Mouse (Mus musculus) layer of hippocampus, adult 9-11 months (tissue): Measurements from ENCODE around the gene Zscan26.
"Not testable (repeated sequence)": the region's sequence is repeated elsewhere in the genome, so short reads cannot be mapped to it uniquely, and the experiment has no call there.

Experiments
- DNase-seq: peaks from one replicate; pipeline ENCODE4 v3.0.0; 2022

The Zscan26 gene

DNA sequence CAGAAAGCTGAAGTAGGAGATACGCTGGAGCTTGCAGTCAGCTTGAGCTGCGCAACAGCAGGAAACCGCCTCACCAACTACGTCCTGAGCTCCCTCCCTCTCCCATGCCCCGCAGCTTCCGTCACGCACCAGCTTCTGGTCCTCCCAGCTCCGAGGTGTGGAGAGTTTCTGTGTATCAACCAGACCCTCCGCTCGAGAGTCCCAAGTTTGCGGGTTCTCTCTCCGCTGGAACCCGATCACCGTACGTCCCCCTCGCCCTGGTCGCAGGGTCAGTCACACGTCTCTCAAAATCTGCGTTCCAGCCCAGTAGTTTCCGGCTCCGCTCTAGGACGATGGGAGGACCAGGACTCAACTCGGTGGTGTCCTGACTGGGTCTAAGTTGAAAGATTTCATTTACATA is at the start of gene Zscan26:
Gene Zscan26 (minus strand): TSS at position 282 of the 400 bp plus-strand sequence.
- peak; percentile 82 for DNase-seq

DNA sequence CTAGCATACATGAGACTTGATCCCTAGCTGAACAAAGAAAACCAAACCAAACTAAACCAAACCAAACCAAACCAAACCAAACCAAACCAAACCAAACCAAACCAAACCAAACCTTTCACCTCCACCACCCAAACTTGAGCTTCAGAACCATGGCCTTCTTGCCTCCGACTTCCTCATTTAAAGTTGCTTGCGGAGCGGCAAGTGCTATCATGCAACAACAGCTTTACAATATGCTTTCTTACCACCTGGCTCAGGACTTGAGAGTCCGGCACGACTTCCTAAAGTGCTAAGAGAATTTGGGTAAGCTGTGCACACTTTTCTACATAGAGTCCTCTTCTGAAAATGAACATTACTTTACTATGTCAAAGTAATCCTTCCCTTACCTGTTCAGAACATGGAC is 48.8 kb upstream of the Zscan26 start:
- DNase-seq: no peak

DNA sequence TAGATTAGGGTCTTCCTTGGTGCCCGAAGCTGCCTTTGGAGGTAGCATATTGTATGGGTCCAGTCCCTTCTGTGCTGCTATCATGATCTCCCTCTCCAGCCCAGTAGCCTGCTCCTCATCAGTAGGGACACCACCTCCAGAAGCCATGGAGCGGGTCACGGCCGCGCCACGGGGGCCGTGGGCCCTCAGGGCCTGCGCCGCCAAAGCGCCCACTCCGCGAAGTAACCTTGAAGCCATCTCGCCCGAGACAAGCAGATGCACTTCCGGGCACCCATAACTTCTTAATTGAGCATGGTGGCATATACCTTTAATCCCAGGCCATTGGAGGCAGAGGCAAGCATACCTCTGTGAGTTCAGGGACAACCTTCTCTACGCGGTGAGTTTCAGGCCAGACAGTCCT is 47.7 kb upstream of the Zscan26 start, which contains the start of gene Gm11273:
Gene Gm11273 (minus strand): TSS at position 237 of the 400 bp plus-strand sequence.
- not testable (repeated sequence) for DNase-seq

DNA sequence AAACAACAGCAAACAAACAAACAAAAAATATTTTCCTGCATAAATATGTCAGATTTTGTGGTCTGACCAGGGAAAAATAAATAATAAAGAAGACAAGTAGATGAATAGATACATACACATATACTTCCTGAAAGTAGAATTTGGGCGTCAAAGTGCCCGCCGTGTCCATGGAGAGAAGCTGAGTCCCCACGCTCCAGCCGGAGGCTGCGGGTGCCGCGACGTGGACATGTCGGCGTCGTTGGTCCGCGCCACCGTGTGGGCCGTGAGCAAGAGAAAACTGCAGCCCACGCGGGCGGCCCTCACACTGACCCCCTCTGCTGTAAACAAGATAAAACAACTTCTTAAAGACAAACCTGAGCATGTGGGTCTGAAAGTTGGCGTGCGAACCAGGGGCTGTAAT is 41.5 kb upstream of the Zscan26 start, which contains the start of gene AK157302:
Gene AK157302 (plus strand): TSS at position 144 of the 400 bp plus-strand sequence.
- peak; percentile 5 for DNase-seq

DNA sequence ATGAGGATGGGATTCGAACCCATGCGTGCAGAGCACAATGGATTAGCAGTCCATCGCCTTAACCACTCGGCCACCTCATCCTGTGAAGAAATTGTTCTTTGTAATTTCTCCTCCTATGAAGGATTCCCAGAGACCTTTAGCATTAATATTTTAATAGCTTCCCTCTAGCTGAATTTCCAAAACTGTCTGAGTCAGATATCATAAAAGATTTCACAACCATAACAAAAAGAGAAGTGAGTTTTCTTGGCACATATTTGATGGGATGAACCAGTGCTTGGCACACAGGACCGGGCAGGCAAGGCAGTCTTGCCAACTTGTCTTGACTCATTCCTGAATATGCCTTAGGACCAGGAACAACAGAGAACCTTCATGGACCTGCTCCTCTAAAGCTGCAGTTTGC is 39.3 kb upstream of the Zscan26 start:
- DNase-seq: no peak

DNA sequence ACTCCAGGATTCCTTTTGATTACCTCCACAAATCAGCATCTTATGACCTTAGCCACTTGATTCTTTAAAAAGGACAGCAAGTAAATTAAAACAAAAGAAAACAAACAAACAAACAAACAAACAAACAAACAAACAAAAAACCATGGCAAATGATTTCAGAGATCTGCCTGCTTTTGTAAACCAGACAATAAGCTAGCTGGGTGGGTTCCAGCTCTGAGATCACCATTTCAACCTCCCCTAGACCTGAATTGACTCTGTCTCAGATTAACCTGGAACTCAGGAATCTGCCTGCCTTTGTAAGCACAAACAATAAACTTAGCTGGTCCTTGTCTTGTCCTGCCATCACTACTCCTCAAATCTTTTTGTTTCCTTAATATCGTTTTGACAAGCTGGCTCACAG is 33.4 kb upstream of the Zscan26 start:
- DNase-seq: no peak

DNA sequence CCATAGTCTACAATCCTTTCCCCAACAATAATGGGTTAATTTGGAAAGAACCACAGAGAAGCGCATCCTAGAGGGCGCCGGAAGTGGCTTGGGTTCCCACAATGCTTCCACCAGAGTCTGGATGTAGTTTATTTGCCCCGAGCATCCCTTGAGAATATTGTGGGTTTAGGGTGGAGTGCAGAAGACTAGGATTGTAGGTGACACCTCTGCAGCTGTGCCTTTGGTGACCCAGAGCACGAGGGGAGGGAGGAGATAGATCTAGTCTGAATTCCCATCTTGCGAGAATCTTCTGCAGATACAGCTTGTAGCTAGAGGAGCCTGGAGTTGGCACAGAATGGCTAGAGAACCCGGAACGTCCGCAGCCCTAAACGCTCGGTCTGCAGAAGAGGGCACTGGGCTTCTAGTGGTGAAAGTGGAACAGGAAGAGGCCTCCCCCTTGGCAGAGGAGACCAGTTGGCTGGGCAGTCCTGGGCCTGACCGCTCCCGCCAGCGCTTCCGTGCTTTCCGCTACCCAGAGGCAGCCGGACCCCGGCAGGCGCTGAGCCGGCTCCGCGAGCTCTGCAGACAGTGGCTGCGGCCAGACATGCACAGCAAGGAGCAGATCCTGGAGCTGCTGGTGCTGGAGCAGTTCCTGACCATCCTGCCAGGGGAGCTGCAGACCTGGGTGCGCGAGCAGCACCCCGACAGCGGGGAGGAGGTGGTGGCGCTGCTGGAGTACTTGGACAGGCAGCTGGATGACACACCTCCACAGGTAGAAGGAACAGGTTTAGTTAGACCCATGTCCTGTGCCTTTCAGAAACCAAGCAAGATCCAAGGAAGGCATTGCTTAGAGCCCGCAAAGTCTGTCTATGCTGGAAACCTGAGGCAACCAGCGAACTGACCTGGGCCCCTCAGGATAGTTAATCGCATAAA is 25.5 kb upstream of the Zscan26 start, which contains the start of the genes Zkscan4 and Gm10065:
Gene Zkscan4 (plus strand): TSS at position 149 of the 912 bp plus-strand sequence.
Gene Gm10065 (minus strand): TSS at position 683 of the 912 bp plus-strand sequence.
- peak; percentile 67 for DNase-seq

DNA sequence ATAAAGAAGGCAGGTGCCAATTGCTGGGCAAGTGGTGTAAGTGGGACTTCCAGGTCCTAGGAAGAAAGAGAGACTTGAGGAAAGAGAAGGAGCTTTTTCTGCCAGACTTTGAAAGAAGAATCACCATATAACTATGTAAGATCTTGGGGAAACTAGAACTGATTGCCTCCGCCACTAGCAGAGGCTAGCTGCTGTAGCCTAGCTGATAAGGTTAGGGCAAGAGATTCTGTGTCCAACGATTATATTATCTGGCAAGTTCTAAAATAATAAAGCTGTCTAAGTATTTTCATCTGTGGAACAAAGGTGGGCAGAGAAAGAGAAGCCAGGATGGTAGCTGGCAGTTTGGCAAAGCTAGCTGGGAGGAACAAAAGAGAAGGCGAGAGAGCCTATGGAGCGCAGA is 18.9 kb upstream of the Zscan26 start:
- DNase-seq: no peak

DNA sequence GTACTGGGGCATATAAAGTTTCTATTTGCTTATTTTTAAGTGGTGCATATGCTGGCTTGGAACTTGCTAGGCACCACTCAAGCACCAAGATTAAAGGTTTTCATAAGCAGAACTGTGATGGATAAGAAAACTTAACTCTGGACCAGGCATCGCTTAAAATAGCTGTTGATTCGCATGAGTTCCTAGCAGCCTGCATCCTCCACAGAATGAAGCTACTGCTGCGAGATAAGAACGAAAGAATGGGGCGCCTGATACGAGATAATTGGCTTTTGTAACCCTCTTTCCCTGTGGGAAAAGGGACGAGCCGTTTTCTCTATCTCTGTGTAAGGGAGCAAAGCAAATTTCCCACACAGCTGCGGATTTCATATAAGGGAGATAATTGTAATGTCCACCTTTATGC is 15.6 kb upstream of the Zscan26 start:
- no peak for DNase-seq

DNA sequence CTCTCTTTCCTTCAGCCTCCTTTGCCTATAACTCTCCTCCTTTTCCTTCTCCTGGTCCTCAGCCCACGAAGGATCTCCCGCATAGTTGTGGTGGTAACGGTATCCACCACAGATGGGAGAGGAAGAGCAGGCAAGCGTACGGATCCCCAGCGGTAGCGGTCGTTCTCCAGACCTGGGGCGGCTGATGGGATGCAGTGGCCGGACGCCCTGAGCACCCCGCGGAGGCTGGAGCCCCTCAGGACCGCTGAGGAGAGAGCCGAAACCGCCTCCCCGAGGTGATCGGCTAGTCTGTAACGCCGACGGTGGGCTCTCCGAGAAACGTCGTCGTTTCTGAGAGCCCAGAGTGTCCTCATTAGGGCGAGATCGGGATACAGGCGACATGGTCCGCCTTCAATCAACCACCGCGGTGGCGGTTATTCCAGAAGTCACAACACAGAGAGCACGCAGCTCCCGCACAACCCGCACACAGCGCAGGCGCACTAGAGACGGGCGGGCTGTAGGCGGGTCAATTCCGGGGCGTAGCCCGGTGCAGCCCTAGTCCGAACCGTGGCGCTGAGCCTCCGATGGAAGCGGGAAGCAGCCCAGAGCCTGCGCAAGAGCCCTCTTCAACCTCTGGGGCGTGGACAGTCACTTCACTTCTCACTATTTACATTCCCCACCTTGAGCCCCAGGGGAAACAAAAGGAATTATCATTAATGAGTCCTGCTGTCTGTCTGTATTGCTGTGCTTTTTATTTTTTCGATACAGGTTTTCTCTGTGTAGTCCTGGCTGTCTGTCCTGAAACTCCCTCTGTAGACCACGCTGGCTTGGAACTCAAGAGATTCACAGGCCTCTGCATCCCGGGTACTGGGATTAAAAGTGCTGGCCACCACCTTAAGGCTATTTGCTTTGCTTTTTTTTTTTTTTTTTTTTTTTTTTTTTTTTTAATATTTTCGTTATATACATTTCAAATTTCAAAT is 14.8 kb upstream of the Zscan26 start, which contains the start of gene Nkapl:
Gene Nkapl (minus strand): TSS at position 449 of the 959 bp plus-strand sequence.
- peak; percentile 79 for DNase-seq

DNA sequence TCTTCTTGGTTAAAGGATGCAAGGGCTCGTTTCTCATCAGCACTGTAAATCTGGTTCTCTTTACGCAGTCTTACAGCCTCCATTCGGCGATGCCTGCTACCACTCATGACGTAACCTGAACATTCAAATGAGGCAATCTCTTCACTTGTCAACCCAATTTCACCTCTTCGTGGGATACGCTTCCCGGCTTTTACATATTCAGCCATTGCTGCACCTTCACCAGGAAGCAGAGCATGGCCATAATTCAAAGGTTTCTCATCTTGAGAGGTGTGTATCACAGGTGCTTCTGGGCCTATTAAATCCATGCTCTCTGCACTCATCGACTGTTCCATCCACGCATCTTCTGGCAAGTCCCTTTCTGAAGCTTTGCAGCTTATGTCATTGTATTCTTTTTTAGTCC is 13.8 kb upstream of the Zscan26 start:
- DNase-seq: no peak

DNA sequence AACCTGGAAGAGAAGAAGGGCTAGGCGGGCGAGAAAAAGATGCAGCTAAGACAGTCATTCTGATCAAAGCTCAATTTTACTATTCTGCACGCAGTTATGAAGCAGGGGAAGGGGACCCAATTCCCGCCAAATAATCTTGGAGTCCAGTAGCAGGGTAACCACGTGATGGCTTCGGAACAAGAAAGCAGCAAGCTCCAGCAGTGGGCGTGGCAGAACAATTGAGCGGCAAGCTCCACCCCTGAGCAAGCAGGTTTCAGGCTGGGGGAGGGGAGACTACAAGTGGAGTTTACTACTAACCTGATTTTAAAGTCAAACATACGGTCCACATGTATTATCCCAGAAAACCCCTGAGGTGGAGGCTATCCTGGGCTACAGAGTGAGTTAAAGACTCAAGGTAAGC is 9.0 kb upstream of the Zscan26 start:
- not testable (repeated sequence) for DNase-seq

DNA sequence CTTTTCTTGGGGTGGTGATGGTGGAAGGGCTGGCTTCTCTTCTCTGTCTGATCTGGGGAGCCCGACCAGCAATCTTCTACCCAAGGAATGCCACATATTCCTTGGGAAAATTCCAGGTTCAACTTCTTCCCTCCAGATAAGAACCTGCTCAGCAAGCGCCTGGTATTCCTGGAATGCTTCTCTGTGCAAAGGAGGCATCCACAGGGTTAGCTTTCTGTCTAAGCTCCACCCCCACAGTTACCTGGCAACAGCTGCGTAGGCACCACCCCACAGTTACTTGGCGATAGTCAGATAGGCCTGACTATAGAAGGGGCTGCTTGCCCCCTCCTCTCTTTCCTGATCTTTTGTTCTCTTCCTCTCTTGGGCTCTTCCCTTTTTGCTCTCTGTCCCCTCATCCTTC is 2.8 kb upstream of the Zscan26 start:
- no peak for DNase-seq

DNA sequence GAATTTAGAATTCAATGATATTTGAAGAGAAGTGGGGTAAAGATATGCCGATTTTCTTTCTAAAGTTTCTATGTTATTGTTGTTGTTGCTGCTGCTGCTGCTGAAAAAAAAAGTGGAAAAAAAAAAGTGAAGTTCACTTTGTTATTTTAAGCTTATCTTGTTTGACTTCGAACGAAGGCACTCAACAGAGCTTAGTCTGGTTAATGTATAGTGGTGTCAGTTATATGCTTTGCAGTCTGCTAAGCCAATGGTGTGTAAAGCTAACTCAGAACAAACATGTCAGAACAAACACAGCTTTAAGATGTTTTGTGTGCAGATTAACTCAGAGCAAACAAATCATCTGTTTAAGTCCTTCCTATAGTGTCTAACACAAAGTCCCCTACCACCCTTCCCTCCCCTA is 603 bp upstream of the Zscan26 start:
- DNase-seq: no peak

DNA sequence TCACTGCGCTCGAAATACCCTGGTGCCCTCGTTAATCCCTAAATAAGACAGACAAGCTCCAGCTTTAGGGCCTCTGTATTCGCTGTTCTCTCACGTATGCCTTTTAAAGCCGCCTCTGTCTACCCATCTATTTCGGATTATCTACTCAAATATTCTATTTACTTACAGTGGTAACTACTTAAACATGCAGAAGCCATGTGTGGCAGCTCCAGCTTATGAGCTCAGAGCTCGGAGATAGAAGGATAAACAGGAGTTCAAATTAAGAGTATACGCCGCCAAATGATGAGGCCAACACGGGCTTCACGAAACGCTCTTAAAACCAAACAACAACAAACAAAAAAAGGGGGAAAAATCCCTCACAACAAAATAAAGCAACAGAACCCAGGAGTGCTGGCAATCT is 488 bp downstream of the Zscan26 start:
- DNase-seq: no peak

DNA sequence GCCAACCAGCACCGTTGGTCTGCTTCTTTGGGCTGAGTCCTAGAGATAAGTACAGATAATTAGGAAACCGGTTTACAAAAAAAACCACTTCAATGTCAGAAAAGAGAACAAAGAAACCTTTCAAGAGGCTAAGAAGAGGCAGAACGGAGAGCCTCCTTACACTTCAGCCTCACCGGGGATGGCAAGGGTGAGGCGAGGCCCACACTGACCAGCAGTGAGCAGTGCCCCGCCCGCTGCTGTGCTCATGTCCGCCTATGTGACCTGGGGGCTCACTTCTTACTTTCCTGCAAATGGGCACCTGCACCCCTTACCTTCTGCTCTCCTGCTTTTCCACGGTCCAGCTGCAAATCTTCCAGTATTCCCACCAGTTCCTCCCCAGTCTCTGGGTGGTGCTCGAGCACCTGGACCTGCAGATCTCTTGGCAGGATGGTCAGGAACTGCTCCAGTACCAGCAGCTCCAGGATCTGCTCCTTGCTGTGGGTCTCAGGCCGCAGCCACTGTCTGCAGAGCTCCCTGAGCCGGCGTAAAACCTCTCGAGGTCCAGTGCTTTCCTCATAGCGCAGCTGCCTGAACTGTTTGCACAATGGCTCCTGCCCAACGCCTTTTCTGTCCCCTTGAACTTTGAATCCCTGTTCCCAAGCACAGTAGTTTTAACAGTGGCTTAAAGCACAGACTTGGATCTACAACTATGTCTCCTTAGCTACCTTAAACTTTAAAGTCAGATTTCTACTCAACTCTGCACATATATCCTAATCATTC is 5.5 kb downstream of the Zscan26 start:
- DNase-seq: no peak

DNA sequence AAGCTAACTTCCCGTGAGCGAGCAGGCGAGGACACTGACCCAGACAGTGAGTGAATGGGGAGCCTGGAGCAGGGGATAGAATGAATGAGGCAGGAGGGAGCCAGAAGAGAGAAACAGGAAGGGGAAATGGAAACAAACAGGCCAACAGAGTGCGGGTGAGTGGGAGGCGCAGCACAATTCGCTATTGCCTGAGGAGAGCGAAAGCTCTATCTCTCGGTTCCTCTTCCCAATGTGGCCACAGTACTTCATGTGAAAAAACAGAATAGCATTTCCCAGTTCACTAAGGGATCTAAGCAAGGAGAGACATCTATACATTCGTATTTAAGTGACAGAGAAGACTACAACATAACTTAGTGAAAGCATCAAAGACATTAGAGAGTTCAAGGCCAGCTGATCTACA is 6.7 kb downstream of the Zscan26 start:
- DNase-seq: no peak

DNA sequence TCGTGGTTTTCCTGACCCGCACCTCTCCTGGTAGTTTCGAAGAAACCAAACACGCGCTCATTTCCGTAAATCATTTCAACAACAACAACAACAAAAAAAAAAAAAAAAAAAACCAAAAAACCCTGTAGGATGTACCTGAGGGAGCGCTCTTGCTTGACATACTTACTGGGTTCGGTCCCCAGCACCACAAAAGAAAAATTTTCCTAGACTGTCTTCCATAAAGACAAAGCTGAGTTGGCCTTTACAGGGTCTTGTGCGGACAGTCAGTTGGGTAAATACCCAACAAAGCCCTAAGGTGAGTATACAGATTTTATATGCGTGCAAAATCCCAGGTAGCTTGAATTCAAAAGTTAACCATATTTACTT is 12.3 kb downstream of the Zscan26 start:
- DNase-seq: no peak

DNA sequence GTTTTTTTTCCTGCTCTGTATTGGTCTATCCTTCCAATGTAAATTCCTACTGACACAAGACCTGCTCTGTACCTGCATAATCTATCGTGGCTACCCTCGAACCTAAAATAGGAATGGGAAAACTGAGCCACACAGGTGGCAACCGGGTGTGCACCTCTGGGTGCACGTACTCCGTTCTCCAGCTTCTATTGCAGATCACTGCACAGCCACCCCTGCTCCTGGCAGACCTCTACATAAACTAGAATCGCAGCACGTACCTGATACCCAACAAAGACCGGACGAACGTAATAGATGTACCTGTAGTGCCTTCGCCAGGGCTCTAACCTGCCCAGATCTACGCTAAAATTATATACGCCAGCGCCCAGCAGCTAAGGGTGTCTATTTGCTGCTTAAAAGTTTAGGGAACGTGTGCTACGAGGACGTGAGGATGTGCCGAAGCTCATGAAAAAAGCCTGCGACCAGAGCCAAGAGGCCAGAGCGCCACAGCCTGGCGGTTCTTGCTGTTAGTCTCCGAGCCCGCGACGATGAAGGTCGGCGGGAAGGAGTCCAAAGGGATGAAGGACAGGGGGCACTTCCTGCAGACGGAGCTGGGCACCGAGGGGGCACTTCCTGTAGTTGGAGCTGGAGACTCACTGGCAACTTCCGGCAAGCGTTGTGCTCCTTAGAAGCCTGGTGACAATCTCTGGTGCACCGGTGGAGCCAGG is 12.9 kb downstream of the Zscan26 start, which contains the start of gene Pgbd1:
Gene Pgbd1 (minus strand): TSS at position 556 of the 704 bp plus-strand sequence.
- DNase-seq: peak; percentile 75

DNA sequence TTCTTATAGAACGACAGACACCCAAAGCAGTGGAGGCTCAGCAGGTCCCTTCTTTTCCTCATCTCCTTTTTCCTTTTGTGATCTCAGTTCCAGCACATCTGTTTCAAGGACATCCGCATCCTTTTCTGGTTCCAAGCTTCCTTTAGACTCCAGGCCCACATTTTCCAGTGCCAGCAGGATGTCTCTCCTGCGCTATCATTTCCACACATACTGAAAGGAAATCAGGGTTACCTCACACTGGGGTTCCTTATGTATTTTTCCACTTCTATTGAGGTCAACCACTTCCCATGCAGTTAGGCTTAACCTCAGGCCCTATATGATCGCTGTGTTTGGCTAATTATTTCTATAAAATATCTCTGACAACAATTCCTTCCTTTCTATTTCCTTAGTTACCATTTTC is 18.1 kb downstream of the Zscan26 start:
- no peak for DNase-seq

DNA sequence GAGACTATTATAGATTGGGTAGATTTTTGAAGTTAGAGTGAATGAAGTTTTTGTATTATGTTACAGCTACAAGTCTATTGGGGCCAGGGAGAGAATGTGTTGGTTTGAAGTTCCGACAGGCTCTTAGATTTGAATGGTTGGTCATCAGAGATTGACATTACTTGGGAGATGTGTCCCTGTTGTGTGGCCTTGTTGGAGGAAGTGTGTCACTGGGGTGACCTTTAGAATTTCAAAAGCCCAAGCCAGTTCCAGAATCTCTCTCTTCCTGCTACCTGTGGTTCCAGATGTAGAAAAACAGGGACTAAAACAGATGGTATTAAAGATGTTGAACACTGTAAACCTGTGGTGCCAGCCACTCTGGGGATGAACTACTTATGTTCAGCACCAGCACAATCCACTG is 25.9 kb downstream of the Zscan26 start:
- no peak for DNase-seq

DNA sequence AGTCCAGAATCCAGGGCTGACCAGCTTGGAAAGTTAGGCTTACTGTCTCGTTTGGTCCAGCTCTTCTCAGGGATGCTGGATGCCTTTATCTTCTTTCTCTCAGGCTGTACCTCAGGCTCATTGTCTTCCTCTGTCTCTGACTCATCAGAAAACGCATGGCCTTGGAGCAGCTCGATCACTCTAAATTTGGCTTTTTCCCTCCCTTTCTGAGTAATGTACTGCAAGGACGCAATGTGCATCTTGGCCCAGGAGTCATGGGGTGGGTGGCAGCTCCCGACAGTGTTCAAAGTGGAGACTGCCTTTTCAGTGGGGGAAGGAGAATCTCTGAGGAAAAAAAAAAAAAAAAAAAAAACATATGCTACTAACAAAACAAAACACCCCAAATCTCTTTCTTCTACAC is 30.2 kb downstream of the Zscan26 start:
- no peak for DNase-seq
